ENCODE assay signal across 8 mouse cellular contexts in the genomic region with DNA sequence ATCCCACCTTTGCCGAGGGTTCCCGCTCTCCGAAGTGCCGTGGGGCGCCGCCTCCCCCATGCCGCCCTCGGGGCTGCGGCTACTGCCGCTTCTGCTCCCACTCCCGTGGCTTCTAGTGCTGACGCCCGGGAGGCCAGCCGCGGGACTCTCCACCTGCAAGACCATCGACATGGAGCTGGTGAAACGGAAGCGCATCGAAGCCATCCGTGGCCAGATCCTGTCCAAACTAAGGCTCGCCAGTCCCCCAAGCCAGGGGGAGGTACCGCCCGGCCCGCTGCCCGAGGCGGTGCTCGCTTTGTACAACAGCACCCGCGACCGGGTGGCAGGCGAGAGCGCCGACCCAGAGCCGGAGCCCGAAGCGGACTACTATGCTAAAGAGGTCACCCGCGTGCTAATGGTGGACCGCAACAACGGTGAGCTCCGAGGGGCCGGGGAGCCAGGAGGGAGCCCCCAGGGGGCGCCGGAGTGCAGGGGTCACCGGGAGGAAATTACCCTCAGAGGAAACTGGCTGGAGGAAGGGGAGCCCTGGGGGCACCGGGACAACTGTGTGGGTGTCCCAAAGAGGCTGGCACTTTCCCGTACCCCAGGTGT. TPM values are rescaled to one million over a fixed set of nuclear protein-coding genes. Genes with fewer than 3 reads are reported as not detected.
DNase-seq lines count a peak whose midpoint lies in the region; ATAC-seq lines count a peak whose summit lies in the region.

No protein-coding gene starts in this region.

- no peak for ATAC-seq in CD4-positive, CD25-positive, alpha-beta regulatory T cell, adult 4 months
- no peak for ATAC-seq in kidney, embryonic 16.5 days (ENCODE audit: low FRiP score, low TSS enrichment)

- peak overlapping the region; percentile 82 for H3K9ac ChIP-seq in kidney, embryonic 16.5 days (replicated peaks; ENCODE audit: low read length)

- peak overlapping the region; percentile 87 for H3K4me3 ChIP-seq in brown adipose tissue, adult 24 weeks (ENCODE audit: insufficient read depth, low read depth, low read length)
- H3K4me3 ChIP-seq in kidney, embryonic 16.5 days (ENCODE audit: low read length) = peak overlapping the region; percentile 70

- peaks cover 21% of the 10 kb centered on the region for H3K27me3 ChIP-seq in kidney, embryonic 16.5 days (ENCODE audit: insufficient read depth, low read length)

- 0 out of 2 replicates have a peak, but pooled peaks cover 4% of the 10 kb centered on the region for H3K4me1 ChIP-seq in brown adipose tissue, adult 24 weeks (ENCODE audit: control insufficient read depth, insufficient read depth, insufficient read length, low read length)
- H3K4me1 ChIP-seq in kidney, embryonic 16.5 days (ENCODE audit: insufficient read depth, low read length) = peaks cover 37% of the 10 kb centered on the region

- peak; percentile 66 for DNase-seq in CD4-positive, CD25-positive, alpha-beta regulatory T cell, adult 2 months (ENCODE audit: low read depth, low spot score)
- DNase-seq in heart, adult 8-10 months (ENCODE audit: low spot score) = peak; percentile 50
- DNase-seq in lung, postnatal 25 days (ENCODE audit: low spot score) = peak; percentile 71
- DNase-seq in spleen, postnatal 36 days (ENCODE audit: low spot score in 2 of 2) = peak; percentile 78 to 83
- no peak for DNase-seq in layer of hippocampus, postnatal 14 days (ENCODE audit: low spot score in 2 of 2)

- peak overlapping the region; percentile 89 for H3K27ac ChIP-seq in brown adipose tissue, adult 24 weeks (replicated peaks; ENCODE audit: low read depth, low read length)
- H3K27ac ChIP-seq in kidney, embryonic 16.5 days (ENCODE audit: low read length) = peak overlapping the region; percentile 83

- under 1% methylated on average over 47 of the region's 47 CpGs for WGBS in kidney, embryonic 16.5 days

- no peaks in the 10 kb centered on the region for H3K9me3 ChIP-seq in kidney, embryonic 16.5 days (ENCODE audit: low read length)

- H3K36me3 ChIP-seq in kidney, embryonic 16.5 days (ENCODE audit: insufficient read depth, low read length) = no peaks in the 10 kb centered on the region

- peak overlapping the region; percentile 93 for H3K4me2 ChIP-seq in kidney, embryonic 16.5 days (replicated peaks; ENCODE audit: low read depth, low read length)

RNA-seq across cellular contexts. Expression of a gene that starts 1.1 kb away (rescaled TPM):
- 1 to 10 TPM; 6.9 to 9.7 TPM for polyA plus RNA-seq in CD4-positive, CD25-positive, alpha-beta regulatory T cell, adult 4 months (2017; shearing (Covaris generic))
- 11.7 and 13.2 TPM in 2 replicates for polyA plus RNA-seq in brown adipose tissue, adult 24 weeks (2012; ENCODE audit: insufficient read depth, insufficient read length, missing spikeins)
- 10 to 100 TPM; 17.5 to 24.9 (median 23.9) TPM for total RNA-seq in heart, adult 8-10 months (2022)
- 2.9 and 3.7 TPM in 2 replicates for polyA plus RNA-seq in kidney, embryonic 16.5 days (2015; fragmentation: Nextera tagmentation; extraction: Ambion mirVana)
- 1 to 10 TPM; 8.1 to 8.9 TPM for total RNA-seq in layer of hippocampus, postnatal 14 days (2021)

RNA-seq across cellular contexts. Expression of a gene that starts 7.3 kb away (rescaled TPM):
- polyA plus RNA-seq in CD4-positive, CD25-positive, alpha-beta regulatory T cell, adult 4 months (2017; shearing (Covaris generic)) = 10 to 100 TPM; 46.8 to 72.8 TPM
- 8.8 and 10.9 TPM in 2 replicates for polyA plus RNA-seq in brown adipose tissue, adult 24 weeks (2012; ENCODE audit: insufficient read depth, insufficient read length, missing spikeins)
- total RNA-seq in heart, adult 8-10 months (2022) = 10 to 100 TPM; 10.1 to 12.8 (median 11.9) TPM
- 35.0 and 35.8 TPM in 2 replicates for polyA plus RNA-seq in kidney, embryonic 16.5 days (2015; fragmentation: Nextera tagmentation; extraction: Ambion mirVana)
- 10 to 100 TPM; 21.9 to 25.3 TPM for total RNA-seq in layer of hippocampus, postnatal 14 days (2021)

RNA-seq across cellular contexts. Expression of a gene that starts 12.9 kb away (rescaled TPM):
- polyA plus RNA-seq in CD4-positive, CD25-positive, alpha-beta regulatory T cell, adult 4 months (2017; shearing (Covaris generic)) = 10 to 100 TPM; 15.2 to 31.5 TPM
- polyA plus RNA-seq in brown adipose tissue, adult 24 weeks (2012; ENCODE audit: insufficient read depth, insufficient read length, missing spikeins) = not detected in 2 replicates
- not detected for total RNA-seq in heart, adult 8-10 months (2022)
- polyA plus RNA-seq in kidney, embryonic 16.5 days (2015; fragmentation: Nextera tagmentation; extraction: Ambion mirVana) = 2.3 and 3.7 TPM in 2 replicates
- 10 to 100 TPM; 16.4 to 29.3 TPM for total RNA-seq in layer of hippocampus, postnatal 14 days (2021)

RNA-seq across cellular contexts. Expression of a gene that starts 28.9 kb away (rescaled TPM):
- polyA plus RNA-seq in CD4-positive, CD25-positive, alpha-beta regulatory T cell, adult 4 months (2017; shearing (Covaris generic)) = 100 to 1,000 TPM in 1 of 2 experiments, 10 to 100 TPM in 1; 97.0 to 157 TPM
- polyA plus RNA-seq in brown adipose tissue, adult 24 weeks (2012; ENCODE audit: insufficient read depth, insufficient read length, missing spikeins) = 38.1 and 39.7 TPM in 2 replicates
- 10 to 100 TPM; 17.5 to 20.4 (median 19.3) TPM for total RNA-seq in heart, adult 8-10 months (2022)
- polyA plus RNA-seq in kidney, embryonic 16.5 days (2015; fragmentation: Nextera tagmentation; extraction: Ambion mirVana) = 90.0 and 92.6 TPM in 2 replicates
- total RNA-seq in layer of hippocampus, postnatal 14 days (2021) = 10 to 100 TPM; 29.3 to 29.8 TPM

RNA-seq across cellular contexts. Expression of a gene that starts 29.1 kb away (rescaled TPM):
- 10 to 100 TPM; 16.6 to 27.7 TPM for polyA plus RNA-seq in CD4-positive, CD25-positive, alpha-beta regulatory T cell, adult 4 months (2017; shearing (Covaris generic))
- 622 and 668 TPM in 2 replicates for polyA plus RNA-seq in brown adipose tissue, adult 24 weeks (2012; ENCODE audit: insufficient read depth, insufficient read length, missing spikeins)
- total RNA-seq in heart, adult 8-10 months (2022) = 100 to 1,000 TPM; 302 to 362 (median 329) TPM
- 90.3 and 91.7 TPM in 2 replicates for polyA plus RNA-seq in kidney, embryonic 16.5 days (2015; fragmentation: Nextera tagmentation; extraction: Ambion mirVana)
- total RNA-seq in layer of hippocampus, postnatal 14 days (2021) = 10 to 100 TPM; 38.3 to 42.6 TPM

Comparison
In these comparisons a context has a peak if more than half of its experiments do, and no peak if none do; other contexts are left out.
1. DNase-seq: peak in CD4-positive, CD25-positive, alpha-beta regulatory T cell, adult 2 months (single experiment), heart, adult 8-10 months (single experiment), lung, postnatal 25 days (single experiment) and spleen, postnatal 36 days (2 of 2); none in layer of hippocampus, postnatal 14 days (0 of 2).